Mouse (Mus musculus) brain, adult 10 weeks (tissue): ENCODE data around the gene Fam19a1. TPM values are rescaled to one million over a fixed set of nuclear protein-coding genes. Genes with fewer than 3 reads are reported as not detected.

Source experiments
- polyA plus RNA-seq: library from polyadenylated mRNA; stranded (reverse); fragments of 350-450 nt; fragmentation: Illumina TruSeq; extraction: RNeasy Lipid Tissue Mini Kit (QIAGEN cat#74804); gene quantifications from one replicate; pipeline ENCODE4 v1.2.3, GENCODE M21; 2015; ENCODE audit warnings: low read depth, low replicate concordance

Gene Fam19a1
- polyA plus RNA-seq: 26.6 TPM

GRCm38 (mm10) chr6:96112854-96113253, at the start of gene Fam19a1:
TSS of gene Fam19a1 (plus strand) at chr6:96113154.

GRCm38 (mm10) chr6:96165818-96166379, 52.9 kb downstream of the Fam19a1 start, which contains the start of gene 1700123L14Rik:
TSS of gene 1700123L14Rik (minus strand) at chr6:96166243.

Other genes starting within 250 kb of the Fam19a1 start
- not detected for gene 1700123L14Rik, start 53.1 kb downstream of the Fam19a1 start, polyA plus RNA-seq